Comparison of ENCODE assay signal across 32 mouse cellular contexts in the genomic region with DNA sequence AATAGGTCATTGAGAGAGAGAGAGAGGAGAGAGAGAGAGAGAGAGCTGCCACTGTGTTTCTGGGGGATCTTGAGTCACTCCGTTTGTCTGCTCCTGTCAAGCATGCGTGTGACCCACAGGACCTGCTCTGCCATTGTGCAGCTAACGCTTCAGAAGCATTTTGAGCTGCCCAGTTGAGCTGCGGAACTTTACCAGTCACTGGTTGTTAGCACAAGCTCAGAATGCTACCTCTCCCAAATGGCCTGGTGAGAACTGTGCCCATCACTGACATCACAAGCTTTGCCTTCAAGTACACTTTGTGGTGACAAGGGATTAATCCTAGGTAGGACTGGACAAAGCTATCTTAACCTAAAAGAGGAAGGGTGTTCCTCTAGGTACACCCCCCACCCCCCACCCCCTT.
DNase-seq lines count a peak whose midpoint lies in the region; ATAC-seq lines count a peak whose summit lies in the region.
"Had no signal": no experiment of that assay in that cellular context is flagged by ENCODE, and none has a peak within 500 bp of the region (broad histone marks: within the 10 kb centered on the region; RNA-seq: fewer than 3 reads in every experiment).

No protein-coding gene starts in this region.

- H3K27ac ChIP-seq in kidney, embryonic 16.5 days (ENCODE audit: low read length) = no peak overlapping the region
- H3K27ac ChIP-seq: embryonic facial prominence, embryonic 10.5 days; embryonic facial prominence, embryonic 13.5 days; forebrain, embryonic 12.5 days; forebrain, embryonic 15.5 days; gastrocnemius, adult 2 months; heart, embryonic 15.5 days; hindbrain, embryonic 13.5 days; hindbrain, postnatal 0 days had no signal

- 78% methylated on average over 4 of the region's 4 CpGs for WGBS in kidney, embryonic 16.5 days

- peaks cover 12% of the 10 kb centered on the region for H3K36me3 ChIP-seq in kidney, embryonic 16.5 days (ENCODE audit: insufficient read depth, low read length)
- H3K36me3 ChIP-seq: G1E had no signal

- H3K9me3 ChIP-seq in kidney, embryonic 16.5 days (ENCODE audit: low read length) = peaks cover 8% of the 10 kb centered on the region
- H3K9me3 ChIP-seq: embryonic facial prominence, embryonic 10.5 days; embryonic facial prominence, embryonic 13.5 days; forebrain, embryonic 12.5 days; forebrain, embryonic 15.5 days; G1E; heart, embryonic 12.5 days; heart, embryonic 15.5 days; hindbrain, embryonic 13.5 days had no signal

- intact Hi-C loops in gastrocnemius, postnatal 36 days (cut with DNase I) = no loop called here

- H3K4me3 ChIP-seq in kidney, embryonic 16.5 days (ENCODE audit: low read length) = no peak overlapping the region
- H3K4me3 ChIP-seq: embryonic facial prominence, embryonic 10.5 days; embryonic facial prominence, embryonic 13.5 days; erythroblast, embryonic 14.5 days; forebrain, embryonic 12.5 days; forebrain, embryonic 15.5 days; gastrocnemius, adult 2 months; heart, embryonic 12.5 days; heart, embryonic 15.5 days; hindbrain, embryonic 13.5 days had no signal

- DNase-seq in heart, adult 11 months = peak; percentile 75
- no peak for DNase-seq in heart, adult 8-10 months (ENCODE audit: low spot score)
- peak; percentile 2 for DNase-seq in Muller cell, postnatal 12 days (ENCODE audit: inconsistent ontology term)
- DNase-seq in retina, postnatal 1 day = peak; percentile 19
- DNase-seq in gastrocnemius, postnatal 36 days = no peak
- DNase-seq: adrenal gland, adult 2 months; adrenal gland, postnatal 14 days; B cell, adult 2 months; cerebellum, adult 11 months; cerebellum, adult 8-10 months; cerebellum, postnatal 10 days; cerebellum, postnatal 36 days; embryo, embryonic 11 days; gastrocnemius, adult 2 months; gastrocnemius, postnatal 14 days; heart, postnatal 14 days; kidney, adult 18-20 months had no signal

- H3K9ac ChIP-seq in kidney, embryonic 16.5 days (replicated peaks; ENCODE audit: low read length) = no peak overlapping the region
- H3K9ac ChIP-seq: embryonic facial prominence, embryonic 13.5 days; forebrain, embryonic 12.5 days; forebrain, embryonic 15.5 days; heart, embryonic 12.5 days; heart, embryonic 15.5 days; hindbrain, embryonic 13.5 days had no signal

- peak; percentile 50 for ATAC-seq in granulocyte monocyte progenitor cell, adult 5-6 weeks (replicated peaks; ENCODE audit: poor library complexity, severe bottlenecking)
- ATAC-seq in kidney, embryonic 16.5 days (ENCODE audit: low FRiP score, low TSS enrichment) = no peak
- ATAC-seq: forebrain, embryonic 15.5 days; hindbrain, postnatal 0 days; inflammation-experienced regulatory T-cells, adult 6 months; intestine, embryonic 16.5 days had no signal

- no peaks in the 10 kb centered on the region for H3K27me3 ChIP-seq in kidney, embryonic 16.5 days (ENCODE audit: insufficient read depth, low read length)
- H3K27me3 ChIP-seq: CH12.LX; embryonic facial prominence, embryonic 13.5 days; forebrain, embryonic 12.5 days; forebrain, embryonic 15.5 days; heart, embryonic 12.5 days; heart, embryonic 15.5 days; hindbrain, embryonic 13.5 days had no signal

- no peaks in the 10 kb centered on the region; the same call in 1 of the 2 replicates for H3K4me1 ChIP-seq in kidney, embryonic 16.5 days (ENCODE audit: insufficient read depth, low read length)
- H3K4me1 ChIP-seq: heart, embryonic 12.5 days; heart, embryonic 15.5 days had no signal

- H3K4me2 ChIP-seq in kidney, embryonic 16.5 days (replicated peaks; ENCODE audit: low read depth, low read length) = no peak overlapping the region
- H3K4me2 ChIP-seq: embryonic facial prominence, embryonic 13.5 days; forebrain, embryonic 12.5 days; forebrain, embryonic 15.5 days; heart, embryonic 12.5 days; heart, embryonic 15.5 days; hindbrain, embryonic 13.5 days had no signal

Comparison
In these comparisons a context has a peak if more than half of its experiments do, and no peak if none do; other contexts are left out.
1. DNase-seq: peak in heart, adult 11 months (single experiment), Muller cell, postnatal 12 days (single experiment) and retina, postnatal 1 day (single experiment); none in heart, adult 8-10 months (single experiment) and gastrocnemius, postnatal 36 days (0 of 2).